Mouse (Mus musculus) megakaryocyte-erythroid progenitor cell, adult 5 weeks (primary cell): ENCODE data around the gene Trip6. TPM values are rescaled to one million over a fixed set of nuclear protein-coding genes. Genes with fewer than 3 reads are reported as not detected.

Source experiments
- polyA plus RNA-seq: library from polyadenylated mRNA; stranded (reverse); fragments of >175 nt; gene quantifications from 2 replicates; pipeline ENCODE4 v1.2.3, GENCODE M21; 2012

Gene Trip6
- polyA plus RNA-seq: 70.9 and 87.7 TPM in 2 replicates

GRCm38 (mm10) chr5:137314193-137315083 is at the start of gene Trip6:
TSS of gene Trip6 (minus strand) at chr5:137314404.

GRCm38 (mm10) chr5:137349384-137350204 is 35.4 kb upstream of the Trip6 start, which contains the start of gene Ephb4:
TSS of gene Ephb4 (plus strand) at chr5:137350109.

DNA sequence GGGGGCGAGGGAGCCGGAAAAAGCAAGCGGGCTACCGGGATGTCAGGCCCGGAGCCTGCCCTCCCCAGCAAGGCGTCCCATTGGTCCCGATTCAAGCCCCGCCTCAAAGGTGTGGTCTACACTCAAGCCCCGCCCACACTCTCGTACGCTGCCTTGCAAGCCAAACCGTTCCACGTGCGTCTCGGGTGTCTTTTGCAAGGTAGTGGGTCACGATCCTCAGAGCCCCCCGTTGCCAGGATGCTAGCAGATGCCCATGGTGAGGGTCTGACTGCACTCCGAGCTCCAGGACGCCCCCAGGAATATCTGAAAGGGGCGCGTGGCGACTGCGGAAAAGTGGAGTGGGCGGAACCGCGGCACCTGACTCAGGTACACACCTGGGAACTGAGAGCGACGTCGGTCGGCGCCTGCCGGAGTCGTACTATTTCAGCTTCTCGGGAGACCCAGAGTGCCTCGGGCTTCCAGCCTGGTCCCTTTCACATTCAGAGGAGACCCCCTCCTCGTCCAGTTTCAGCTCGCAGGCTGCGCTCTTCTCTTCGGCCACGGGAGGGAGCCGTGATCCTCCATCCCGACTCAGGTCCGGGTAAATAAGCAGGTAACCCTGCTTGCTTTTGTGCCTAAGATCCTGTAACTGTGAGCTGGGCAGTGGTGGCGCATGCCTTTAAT is 19.4 kb upstream of the Trip6 start, which contains the start of gene Slc12a9:
Gene Slc12a9, minus strand, starts transcription at position 86 of the 663 bp plus-strand sequence.

GRCm38 (mm10) chr5:137307071-137307912 is 6.9 kb downstream of the Trip6 start, which contains the start of gene Srrt:
TSS of gene Srrt (minus strand) at chr5:137307674.

DNA sequence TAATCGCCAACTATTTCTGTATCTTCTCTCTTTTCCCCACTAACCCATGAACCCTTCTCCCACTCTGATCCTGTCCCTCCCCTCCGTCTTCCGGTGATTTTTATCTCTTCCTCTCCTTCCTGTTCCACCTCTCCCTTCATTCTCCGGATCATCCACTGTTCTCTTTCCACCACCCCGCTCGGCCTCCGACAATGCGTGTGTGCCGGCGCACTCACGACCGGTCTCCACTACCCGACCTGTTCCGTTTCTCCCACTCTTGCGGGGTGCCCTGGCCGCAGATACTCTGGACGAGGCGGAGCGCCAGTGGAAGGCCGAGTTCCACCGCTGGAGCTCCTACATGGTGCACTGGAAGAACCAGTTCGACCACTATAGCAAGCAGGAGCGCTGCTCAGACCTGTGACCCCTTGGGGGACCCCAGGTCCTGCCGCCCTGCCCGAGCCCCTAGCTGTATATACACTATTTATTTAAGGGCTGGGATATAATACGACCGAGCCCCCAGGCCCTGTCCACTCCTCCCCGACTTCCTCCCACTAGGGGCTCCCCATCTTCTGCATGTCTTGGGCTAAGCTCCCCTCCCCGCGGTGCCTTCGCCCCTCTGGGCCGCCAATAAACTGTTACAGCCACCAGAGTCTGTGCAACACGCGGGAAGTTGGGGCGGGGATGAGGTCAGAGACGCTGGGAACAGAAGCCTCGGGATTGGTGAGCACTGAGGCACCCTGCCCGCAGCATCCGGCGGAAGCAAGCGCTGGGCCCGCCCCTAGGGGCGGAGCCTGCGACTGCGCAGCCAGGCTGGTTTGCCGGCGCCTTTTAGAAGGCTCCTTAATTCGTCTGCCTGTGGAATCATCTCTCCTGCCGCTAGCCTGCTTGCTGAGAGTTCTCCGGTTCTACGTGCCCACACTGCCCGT is 20.1 kb downstream of the Trip6 start, which contains the start of gene Ufsp1:
Gene Ufsp1, plus strand, starts transcription at position 791 of the 905 bp plus-strand sequence.

GRCm38 (mm10) chr5:137287032-137287952 is 26.9 kb downstream of the Trip6 start, which contains the start of gene Ache:
TSS of gene Ache (plus strand) at chr5:137287519.

Other genes starting within 250 kb of the Trip6 start
- gene Serpine1, start 242.1 kb downstream of the Trip6 start, polyA plus RNA-seq: 0.35 and 0.64 TPM in 2 replicates
- gene Trim56, start 198.2 kb downstream of the Trip6 start, polyA plus RNA-seq: 13.5 and 14.7 TPM in 2 replicates
- gene Muc3, start 165.1 kb downstream of the Trip6 start, polyA plus RNA-seq: not detected in 2 replicates
- 0.18 and 0.41 TPM in 2 replicates for gene Muc3a, start 102.0 kb downstream of the Trip6 start, polyA plus RNA-seq
- gene Ache, start 26.9 kb downstream of the Trip6 start, polyA plus RNA-seq: 46.0 and 66.5 TPM in 2 replicates
- gene Ufsp1, start 19.8 kb downstream of the Trip6 start, polyA plus RNA-seq: 33.9 and 57.2 TPM in 2 replicates
- 423 and 553 TPM in 2 replicates for gene Srrt, start 6.7 kb downstream of the Trip6 start, polyA plus RNA-seq
- gene Slc12a9, start 19.2 kb upstream of the Trip6 start, polyA plus RNA-seq: 13.8 and 13.9 TPM in 2 replicates
- 0.11 and 0.28 TPM in 2 replicates for gene Ephb4, start 35.7 kb upstream of the Trip6 start, polyA plus RNA-seq
- 0.42 and 0.71 TPM in 2 replicates for gene Zan, start 162.7 kb upstream of the Trip6 start, polyA plus RNA-seq
- gene Pop7, start 188.1 kb upstream of the Trip6 start, polyA plus RNA-seq: 69.8 and 82.0 TPM in 2 replicates
- 59.1 and 84.0 TPM in 2 replicates for gene Gigyf1, start 204.1 kb upstream of the Trip6 start, polyA plus RNA-seq
- gene Epo, start 218.8 kb upstream of the Trip6 start, polyA plus RNA-seq: not detected in 2 replicates
- 450 and 452 TPM in 2 replicates for gene Gnb2, start 219.1 kb upstream of the Trip6 start, polyA plus RNA-seq
- not detected in 2 replicates for gene Actl6b, start 239.1 kb upstream of the Trip6 start, polyA plus RNA-seq